Mouse (Mus musculus) ES-Bruce4 (cell line): Measurements from ENCODE around the gene Fam227b.

Source experiments
- CTCF ChIP-seq: IDR thresholded peaks from one replicate; pipeline ENCODE4 v1.8.1; 2011; ENCODE audit warnings: low read depth, low read length
- EP300 ChIP-seq: IDR thresholded peaks from 2 replicates; pipeline ENCODE4 v1.6.1; 2011; ENCODE audit warnings: low read depth, low read length; ENCODE audit not compliant: insufficient read depth
- POLR2A ChIP-seq: IDR thresholded peaks from one replicate; pipeline ENCODE4 v1.8.1; 2011; ENCODE audit warnings: low read length; ENCODE audit not compliant: insufficient read depth

DNA sequence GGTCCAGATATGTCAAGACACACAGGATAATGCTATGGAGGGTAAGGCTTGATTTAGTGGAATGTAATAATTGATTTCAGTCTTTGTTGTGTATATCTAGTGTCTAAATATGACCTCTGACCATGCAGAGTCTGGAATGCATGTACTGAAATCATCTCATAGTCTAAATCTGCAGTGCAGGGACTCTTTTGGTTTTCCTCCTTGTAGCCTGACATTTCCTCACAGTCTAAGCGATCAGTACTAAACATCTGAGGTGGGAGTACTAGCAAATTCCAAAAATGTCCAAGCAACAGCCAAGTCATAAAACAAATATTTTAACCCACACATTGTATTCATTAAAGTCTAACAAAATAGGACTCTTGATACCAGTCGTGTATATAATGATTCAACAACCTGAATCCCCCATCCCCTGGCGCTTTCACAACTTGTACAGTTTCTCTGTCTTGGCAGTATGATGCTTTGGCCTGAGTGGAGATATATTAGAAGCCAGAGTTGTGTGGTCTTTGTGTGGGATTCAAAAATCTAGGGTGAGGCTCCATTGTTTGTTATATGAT is 86.4 kb downstream of the Fam227b start:
- TF ChIP-seq CTCF (no peak), EP300 (no peak), POLR2A (no peak)
